Mouse (Mus musculus): ENCODE measurements around the gene Hist2h2be.

DNA sequence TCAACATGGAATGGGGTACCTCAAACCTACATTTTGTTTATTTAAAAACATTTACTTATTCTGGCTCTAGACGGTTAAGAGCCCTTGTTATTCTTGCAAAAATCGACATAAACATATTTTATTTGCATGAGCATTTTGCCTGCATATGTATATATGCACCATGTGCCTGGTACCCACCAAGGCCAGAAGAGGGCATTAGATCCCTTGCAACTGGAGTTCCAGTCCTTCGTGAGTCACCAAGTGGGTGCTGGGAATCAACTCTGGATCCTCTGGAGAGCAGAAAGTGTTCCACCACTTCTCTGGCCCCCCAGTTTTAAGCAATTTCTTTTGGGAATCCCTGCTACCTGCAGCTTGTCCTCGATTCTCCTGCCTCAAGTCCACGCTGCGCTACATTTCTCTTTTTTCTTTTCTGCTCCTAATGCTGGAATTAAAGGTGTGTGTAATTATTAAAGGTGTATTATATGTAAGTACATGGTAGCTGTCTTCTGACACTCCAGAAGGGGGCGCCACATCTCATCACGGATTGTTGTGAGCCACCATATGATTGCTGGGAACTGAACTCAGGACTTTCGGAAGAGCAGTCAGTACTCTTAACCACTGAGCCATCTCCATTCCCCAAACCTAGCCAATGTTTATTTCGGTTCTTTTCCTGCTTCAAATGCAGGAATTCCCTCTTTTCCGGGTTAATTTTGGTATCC, 25.2 kb upstream of the Hist2h2be start:
- TF ChIP-seq CTCF (IDR thresholded peaks at IDR 0.05) = peak; percentile 41
- no peak for TF ChIP-seq EP300 (IDR thresholded peaks at IDR 0.05; ENCODE audit: insufficient read depth, low read depth, low read length)
